Mouse (Mus musculus): ENCODE data around the gene Tmem108. TPM values are rescaled to one million over a fixed set of nuclear protein-coding genes. Genes with fewer than 3 reads are reported as not detected.

Gene Tmem108
- polyA plus RNA-seq, 1 experiment from 2014 or later: 13.0 TPM

- ATAC-seq (ENCODE audit: low read depth): no peak
- 84% methylated on average over 2 of the region's 2 CpGs for WGBS
- H3K9me3 ChIP-seq (ENCODE audit: control insufficient read depth, low read length): no peaks in the 10 kb centered on the region
- no peaks in the 10 kb centered on the region for H3K4me1 ChIP-seq (replicated peaks; ENCODE audit: control insufficient read depth, insufficient read depth, low read length)
- H3K9ac ChIP-seq (ENCODE audit: low read length): no peak overlapping the region
- H3K36me3 ChIP-seq (ENCODE audit: control insufficient read depth, insufficient read depth, low read length): no peaks in the 10 kb centered on the region
- no peaks in the 10 kb centered on the region for H3K27me3 ChIP-seq (ENCODE audit: control insufficient read depth, insufficient read depth, low read depth, low read length)
- H3K4me2 ChIP-seq (ENCODE audit: low read depth, low read length): no peak overlapping the region
- no peak overlapping the region for H3K27ac ChIP-seq (ENCODE audit: low read length)
- H3K4me3 ChIP-seq (ENCODE audit: low read length): no peak overlapping the region
These were observed 31.9 kb downstream of the Tmem108 start for GRCm38 (mm10) chr9:103729716-103730115.

- WGBS: 78% methylated on average over 16 of the region's 16 CpGs
- Histone ChIP-seq H3K9me3 (ENCODE audit: control insufficient read depth, low read length) (no peaks in the 10 kb centered on the region), H3K4me1 (replicated peaks; ENCODE audit: control insufficient read depth, insufficient read depth, low read length) (no peaks in the 10 kb centered on the region), H3K36me3 (ENCODE audit: control insufficient read depth, insufficient read depth, low read length) (no peaks in the 10 kb centered on the region), H3K9ac (ENCODE audit: low read length) (no peak overlapping the region), H3K27me3 (ENCODE audit: control insufficient read depth, insufficient read depth, low read depth, low read length) (no peaks in the 10 kb centered on the region), H3K27ac (ENCODE audit: low read length) (no peak overlapping the region), H3K4me3 (ENCODE audit: low read length) (no peak overlapping the region), H3K4me2 (ENCODE audit: low read depth, low read length) (no peak overlapping the region)
- no peak for ATAC-seq (ENCODE audit: low read depth)
These were observed 34.7 kb downstream of the Tmem108 start for GRCm38 (mm10) chr9:103726751-103727462.

- H3K9ac ChIP-seq (ENCODE audit: low read length): no peak overlapping the region
- 72% methylated on average over 7 of the region's 7 CpGs for WGBS
- H3K27ac ChIP-seq (ENCODE audit: low read length): no peak overlapping the region
- no peak overlapping the region for H3K4me2 ChIP-seq (ENCODE audit: low read depth, low read length)
- no peaks in the 10 kb centered on the region for H3K36me3 ChIP-seq (ENCODE audit: control insufficient read depth, insufficient read depth, low read length)
- H3K4me1 ChIP-seq (replicated peaks; ENCODE audit: control insufficient read depth, insufficient read depth, low read length): no peaks in the 10 kb centered on the region
- H3K27me3 ChIP-seq (ENCODE audit: control insufficient read depth, insufficient read depth, low read depth, low read length): no peaks in the 10 kb centered on the region
- H3K9me3 ChIP-seq (ENCODE audit: control insufficient read depth, low read length): no peaks in the 10 kb centered on the region
- ATAC-seq (ENCODE audit: low read depth): no peak
- H3K4me3 ChIP-seq (ENCODE audit: low read length): no peak overlapping the region
These were observed 36.1 kb downstream of the Tmem108 start for GRCm38 (mm10) chr9:103725497-103725896.

GRCm38 (mm10) chr9:103721486-103721885, 40.2 kb downstream of the Tmem108 start:
- Histone ChIP-seq H3K4me3 (ENCODE audit: low read length) (no peak overlapping the region), H3K9me3 (ENCODE audit: control insufficient read depth, low read length) (no peaks in the 10 kb centered on the region), H3K36me3 (ENCODE audit: control insufficient read depth, insufficient read depth, low read length) (no peaks in the 10 kb centered on the region), H3K4me1 (replicated peaks; ENCODE audit: control insufficient read depth, insufficient read depth, low read length) (no peaks in the 10 kb centered on the region), H3K27ac (ENCODE audit: low read length) (no peak overlapping the region), H3K27me3 (ENCODE audit: control insufficient read depth, insufficient read depth, low read depth, low read length) (no peaks in the 10 kb centered on the region), H3K4me2 (ENCODE audit: low read depth, low read length) (no peak overlapping the region), H3K9ac (ENCODE audit: low read length) (no peak overlapping the region)
- 78% methylated on average over 3 of the region's 3 CpGs for WGBS
- no peak for ATAC-seq (ENCODE audit: low read depth)

- Histone ChIP-seq H3K4me2 (ENCODE audit: low read depth, low read length) (no peak overlapping the region), H3K27ac (ENCODE audit: low read length) (no peak overlapping the region), H3K9me3 (ENCODE audit: control insufficient read depth, low read length) (no peaks in the 10 kb centered on the region), H3K4me1 (replicated peaks; ENCODE audit: control insufficient read depth, insufficient read depth, low read length) (no peaks in the 10 kb centered on the region), H3K4me3 (ENCODE audit: low read length) (no peak overlapping the region), H3K9ac (ENCODE audit: low read length) (no peak overlapping the region), H3K27me3 (ENCODE audit: control insufficient read depth, insufficient read depth, low read depth, low read length) (no peaks in the 10 kb centered on the region), H3K36me3 (ENCODE audit: control insufficient read depth, insufficient read depth, low read length) (no peaks in the 10 kb centered on the region)
- WGBS: 66% methylated on average over 8 of the region's 8 CpGs
- no peak for ATAC-seq (ENCODE audit: low read depth)
These were observed 40.6 kb downstream of the Tmem108 start for GRCm38 (mm10) chr9:103721081-103721480.

GRCm38 (mm10) chr9:103720021-103720420, 41.6 kb downstream of the Tmem108 start:
- no peak overlapping the region for H3K4me2 ChIP-seq (ENCODE audit: low read depth, low read length)
- no peaks in the 10 kb centered on the region for H3K4me1 ChIP-seq (replicated peaks; ENCODE audit: control insufficient read depth, insufficient read depth, low read length)
- ATAC-seq (ENCODE audit: low read depth): no peak

GRCm38 (mm10) chr9:103716002-103716401, 45.6 kb downstream of the Tmem108 start:
- WGBS: 92% methylated on average over 13 of the region's 13 CpGs
- no peak for ATAC-seq (ENCODE audit: low read depth)
- no peaks in the 10 kb centered on the region for H3K4me1 ChIP-seq (replicated peaks; ENCODE audit: control insufficient read depth, insufficient read depth, low read length)

More at GRCm38 (mm10) chr9:103720021-103720420, 41.6 kb downstream of the Tmem108 start:
- no peak overlapping the region for H3K9ac ChIP-seq (ENCODE audit: low read length)
- H3K9me3 ChIP-seq (ENCODE audit: control insufficient read depth, low read length): no peaks in the 10 kb centered on the region
- no peaks in the 10 kb centered on the region for H3K36me3 ChIP-seq (ENCODE audit: control insufficient read depth, insufficient read depth, low read length)
- no peak overlapping the region for H3K27ac ChIP-seq (ENCODE audit: low read length)
- no peak overlapping the region for H3K4me3 ChIP-seq (ENCODE audit: low read length)
- 89% methylated on average over 11 of the region's 11 CpGs for WGBS
- H3K27me3 ChIP-seq (ENCODE audit: control insufficient read depth, insufficient read depth, low read depth, low read length): no peaks in the 10 kb centered on the region

GRCm38 (mm10) chr9:103715352-103715751, 46.3 kb downstream of the Tmem108 start:
- Histone ChIP-seq H3K27me3 (ENCODE audit: control insufficient read depth, insufficient read depth, low read depth, low read length) (no peaks in the 10 kb centered on the region), H3K36me3 (ENCODE audit: control insufficient read depth, insufficient read depth, low read length) (no peaks in the 10 kb centered on the region), H3K4me1 (replicated peaks; ENCODE audit: control insufficient read depth, insufficient read depth, low read length) (no peaks in the 10 kb centered on the region)

More at GRCm38 (mm10) chr9:103716002-103716401, 45.6 kb downstream of the Tmem108 start:
- Histone ChIP-seq H3K4me2 (ENCODE audit: low read depth, low read length) (no peak overlapping the region), H3K36me3 (ENCODE audit: control insufficient read depth, insufficient read depth, low read length) (no peaks in the 10 kb centered on the region), H3K27me3 (ENCODE audit: control insufficient read depth, insufficient read depth, low read depth, low read length) (no peaks in the 10 kb centered on the region), H3K4me3 (ENCODE audit: low read length) (no peak overlapping the region), H3K9me3 (ENCODE audit: control insufficient read depth, low read length) (no peaks in the 10 kb centered on the region), H3K9ac (ENCODE audit: low read length) (no peak overlapping the region), H3K27ac (ENCODE audit: low read length) (no peak overlapping the region)

GRCm38 (mm10) chr9:103713230-103713629, 48.4 kb downstream of the Tmem108 start:
- Histone ChIP-seq H3K27ac (ENCODE audit: low read length) (no peak overlapping the region), H3K27me3 (ENCODE audit: control insufficient read depth, insufficient read depth, low read depth, low read length) (no peaks in the 10 kb centered on the region), H3K36me3 (ENCODE audit: control insufficient read depth, insufficient read depth, low read length) (no peaks in the 10 kb centered on the region), H3K9ac (ENCODE audit: low read length) (no peak overlapping the region), H3K4me3 (ENCODE audit: low read length) (no peak overlapping the region), H3K4me2 (ENCODE audit: low read depth, low read length) (no peak overlapping the region), H3K9me3 (ENCODE audit: control insufficient read depth, low read length) (no peaks in the 10 kb centered on the region), H3K4me1 (replicated peaks; ENCODE audit: control insufficient read depth, insufficient read depth, low read length) (peaks cover 9% of the 10 kb centered on the region)
- WGBS: 73% methylated on average over 4 of the region's 4 CpGs
- no peak for ATAC-seq (ENCODE audit: low read depth)

More at GRCm38 (mm10) chr9:103715352-103715751, 46.3 kb downstream of the Tmem108 start:
- 81% methylated on average over 4 of the region's 4 CpGs for WGBS
- no peak for ATAC-seq (ENCODE audit: low read depth)
- no peak overlapping the region for H3K27ac ChIP-seq (ENCODE audit: low read length)
- H3K9ac ChIP-seq (ENCODE audit: low read length): no peak overlapping the region
- H3K9me3 ChIP-seq (ENCODE audit: control insufficient read depth, low read length): no peaks in the 10 kb centered on the region
- no peak overlapping the region for H3K4me2 ChIP-seq (ENCODE audit: low read depth, low read length)
- no peak overlapping the region for H3K4me3 ChIP-seq (ENCODE audit: low read length)

Data from lung, embryonic 16.5 days (tissue).